Mouse (Mus musculus): ENCODE measurements at regions not wholly inside any gene's neighbourhood (a gene's known extent, or its start where the extent isn't known, plus 50 kb on each side); places are given as distances from the start of the nearest gene placed in this dataset.
"Not testable (repeated sequence)": the region's sequence is repeated elsewhere in the genome, so short reads cannot be mapped to it uniquely, and the experiment has no call there.

- no peak for DNase-seq
These were observed 59.0 kb upstream of the Kbtbd8 start for GRCm38 (mm10) chr6:95058017-95058416.

GRCm38 (mm10) chr6:95056222-95056621 is 60.8 kb upstream of the Kbtbd8 start:
- DNase-seq: no peak

- DNase-seq: no peak
These were observed 63.2 kb upstream of the Kbtbd8 start for GRCm38 (mm10) chr6:95053717-95054382.

- DNase-seq: not testable (repeated sequence)
These were observed 75.7 kb upstream of the Kbtbd8 start for GRCm38 (mm10) chr6:95041351-95041750.

- DNase-seq: no peak
These were observed 92.8 kb upstream of the Kbtbd8 start for GRCm38 (mm10) chr6:95024239-95024638.

- no peak for DNase-seq
These were observed 95.3 kb upstream of the Kbtbd8 start for GRCm38 (mm10) chr6:95021724-95022123.

GRCm38 (mm10) chr6:95017911-95018310 is 99.1 kb upstream of the Kbtbd8 start:
- DNase-seq: peak in 1 of 2 experiments; percentile 3

GRCm38 (mm10) chr6:95017484-95017883 is 99.6 kb upstream of the Kbtbd8 start:
- no peak for DNase-seq

GRCm38 (mm10) chr6:95013096-95013495 is 103.9 kb upstream of the Kbtbd8 start:
- DNase-seq: no peak

GRCm38 (mm10) chr6:95006485-95006884 is 110.6 kb upstream of the Kbtbd8 start:
- DNase-seq: no peak

GRCm38 (mm10) chr6:95003716-95004115 is 113.3 kb upstream of the Kbtbd8 start:
- no peak for DNase-seq

- no peak for DNase-seq
These were observed 117.5 kb upstream of the Kbtbd8 start for GRCm38 (mm10) chr6:94999562-94999961.

GRCm38 (mm10) chr6:94999002-94999401 is 118.0 kb upstream of the Kbtbd8 start:
- peak; percentile 44 to 65 for DNase-seq

- no peak for DNase-seq
These were observed 118.7 kb upstream of the Kbtbd8 start for GRCm38 (mm10) chr6:94998371-94998770.

GRCm38 (mm10) chr6:94994376-94994775 is 122.7 kb upstream of the Kbtbd8 start:
- DNase-seq: no peak

GRCm38 (mm10) chr6:94987427-94987826 is 129.6 kb upstream of the Kbtbd8 start:
- no peak for DNase-seq

GRCm38 (mm10) chr6:94986346-94986745 is 130.7 kb upstream of the Kbtbd8 start:
- no peak for DNase-seq

- DNase-seq: no peak
These were observed 132.6 kb upstream of the Kbtbd8 start for GRCm38 (mm10) chr6:94984411-94984895.

GRCm38 (mm10) chr6:94968683-94969082 is 148.4 kb upstream of the Kbtbd8 start:
- no peak for DNase-seq

- no peak for DNase-seq
These were observed 150.1 kb upstream of the Kbtbd8 start for GRCm38 (mm10) chr6:94966962-94967361.

GRCm38 (mm10) chr6:94963204-94963603 is 153.8 kb upstream of the Kbtbd8 start:
- DNase-seq: no peak

GRCm38 (mm10) chr6:94962411-94963087 is 154.5 kb upstream of the Kbtbd8 start:
- DNase-seq: no peak

GRCm38 (mm10) chr6:94961821-94962220 is 155.2 kb upstream of the Kbtbd8 start:
- no peak for DNase-seq

GRCm38 (mm10) chr6:94957990-94958389 is 159.1 kb upstream of the Kbtbd8 start:
- no peak for DNase-seq

Data from adrenal gland, postnatal 36 days (tissue).